Mouse (Mus musculus) embryo, embryonic 10.5 days (tissue): ENCODE measurements at regions not wholly inside any gene's neighbourhood (a gene's known extent, or its start where the extent isn't known, plus 50 kb on each side); places are given as distances from the start of the nearest gene placed in this dataset.
A peak's percentile ranks its signal among the peaks of the same experiment; 100 is the strongest.

Source experiments
- DNase-seq: peaks from one replicate; pipeline ENCODE4 v3.0.0-alpha.2; 2015; ENCODE audit warnings: low spot score

- no peak for DNase-seq
Observed at GRCm38 (mm10) chr3:137482546-137482945, 138.9 kb upstream of the Ddit4l start.

- DNase-seq = no peak
Observed at GRCm38 (mm10) chr3:137482971-137483370, 138.4 kb upstream of the Ddit4l start.

GRCm38 (mm10) chr3:137489592-137489991 lies 131.8 kb upstream of the Ddit4l start:
- no peak for DNase-seq

GRCm38 (mm10) chr3:137491508-137492019 lies 129.8 kb upstream of the Ddit4l start:
- DNase-seq = no peak

- no peak for DNase-seq
Observed at GRCm38 (mm10) chr3:137498343-137498742, 123.1 kb upstream of the Ddit4l start.

- no peak for DNase-seq
Observed at GRCm38 (mm10) chr3:137511283-137511682, 110.1 kb upstream of the Ddit4l start.

GRCm38 (mm10) chr3:137512411-137512810 lies 109.0 kb upstream of the Ddit4l start:
- DNase-seq = no peak

- no peak for DNase-seq
Observed at GRCm38 (mm10) chr3:137513026-137513425, 108.4 kb upstream of the Ddit4l start.

- no peak for DNase-seq
Observed at GRCm38 (mm10) chr3:137514238-137514637, 107.2 kb upstream of the Ddit4l start.

- DNase-seq = no peak
Observed at GRCm38 (mm10) chr3:137517433-137517832, 104.0 kb upstream of the Ddit4l start.

- no peak for DNase-seq
Observed at GRCm38 (mm10) chr3:137520191-137520590, 101.2 kb upstream of the Ddit4l start.

- DNase-seq = no peak
Observed at GRCm38 (mm10) chr3:137525606-137526575, 95.5 kb upstream of the Ddit4l start.

- DNase-seq = no peak
Observed at GRCm38 (mm10) chr3:137529592-137529960, 91.8 kb upstream of the Ddit4l start.

- DNase-seq = peak; percentile 15
Observed at GRCm38 (mm10) chr3:137529961-137530609, 91.3 kb upstream of the Ddit4l start.

GRCm38 (mm10) chr3:137541666-137542065 lies 79.7 kb upstream of the Ddit4l start:
- no peak for DNase-seq

GRCm38 (mm10) chr3:137542343-137542742 lies 79.1 kb upstream of the Ddit4l start:
- no peak for DNase-seq

- peak; percentile 78 for DNase-seq
Observed at GRCm38 (mm10) chr3:137547414-137547877, 74.0 kb upstream of the Ddit4l start.

GRCm38 (mm10) chr3:137547938-137548337 lies 73.5 kb upstream of the Ddit4l start:
- peak; percentile 71 for DNase-seq

- DNase-seq = no peak
Observed at GRCm38 (mm10) chr3:137550708-137551107, 70.7 kb upstream of the Ddit4l start.

GRCm38 (mm10) chr3:137552472-137553336 lies 68.7 kb upstream of the Ddit4l start:
- no peak for DNase-seq

GRCm38 (mm10) chr3:137560851-137561449 lies 60.5 kb upstream of the Ddit4l start:
- no peak for DNase-seq
